Mouse (Mus musculus): ENCODE measurements at regions not wholly inside any gene's neighbourhood (a gene's known extent, or its start where the extent isn't known, plus 50 kb on each side); places are given as distances from the start of the nearest gene placed in this dataset.
"Not testable (repeated sequence)": the region's sequence is repeated elsewhere in the genome, so short reads cannot be mapped to it uniquely, and the experiment has no call there.

DNA sequence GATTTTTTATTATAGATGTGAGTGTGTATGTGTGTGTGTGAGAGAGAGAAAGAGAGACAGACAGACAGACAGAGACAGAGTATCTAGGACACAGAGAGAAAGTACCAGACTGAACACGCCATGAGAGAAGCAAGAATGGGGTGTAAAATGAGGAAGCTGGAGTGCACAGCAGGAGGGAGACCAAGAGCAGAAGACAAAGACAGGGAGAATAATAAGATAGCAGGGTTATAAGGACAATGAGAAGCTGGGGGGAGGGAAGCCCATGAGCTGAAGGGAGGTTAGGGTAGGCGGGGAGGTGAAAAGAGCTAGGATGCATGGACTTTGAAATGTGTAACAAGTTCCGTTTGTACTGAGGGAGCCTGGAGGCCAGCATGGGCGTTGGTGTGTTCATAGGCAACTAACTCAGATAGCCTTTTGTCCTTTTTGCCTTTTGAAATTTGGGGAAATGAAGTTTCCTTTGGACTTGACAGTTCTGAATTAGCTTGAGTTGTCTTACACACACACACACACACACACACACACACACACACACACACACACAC, 136.8 kb upstream of the Teddm2 start:
- H3K36me3 ChIP-seq (ENCODE audit: control insufficient read depth, insufficient read depth, low read length) = no peaks in the 10 kb centered on the region
- H3K27me3 ChIP-seq (ENCODE audit: control insufficient read depth, insufficient read depth, low read length) = no peaks in the 10 kb centered on the region; the same call in 1 of the 2 replicates
- no peak overlapping the region for H3K9ac ChIP-seq (ENCODE audit: low read depth, low read length)
- ATAC-seq (ENCODE audit: low FRiP score, low TSS enrichment) = no peak
- no peak overlapping the region for H3K4me2 ChIP-seq (replicated peaks; ENCODE audit: low read depth, low read length)
- no peaks in the 10 kb centered on the region for H3K4me1 ChIP-seq (ENCODE audit: control insufficient read depth, insufficient read depth, low read length)
- H3K9me3 ChIP-seq (ENCODE audit: control insufficient read depth, low read length) = no peaks in the 10 kb centered on the region
- WGBS = 55% methylated on average over 4 of the region's 4 CpGs
- no peak overlapping the region for H3K27ac ChIP-seq (ENCODE audit: low read depth, low read length)
- H3K4me3 ChIP-seq (ENCODE audit: low read length) = no peak overlapping the region

DNA sequence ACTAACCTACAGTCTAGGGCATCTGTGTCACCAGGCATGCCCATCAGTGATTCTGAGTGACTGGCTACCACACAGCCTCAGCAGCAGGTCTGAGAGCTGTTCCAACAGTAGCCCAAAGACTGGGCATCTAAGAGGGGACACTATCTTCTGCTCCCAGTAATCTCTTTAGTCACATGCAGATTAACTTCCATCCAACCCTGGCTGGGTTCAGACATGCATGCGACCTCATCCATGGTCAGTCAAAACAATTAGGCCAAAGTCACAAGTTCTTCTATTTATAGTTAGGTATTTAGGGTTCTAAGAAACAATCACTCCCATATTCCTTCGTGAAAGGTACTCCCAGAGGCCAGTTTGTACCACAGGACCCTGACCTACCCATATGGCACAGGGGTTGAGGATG, 138.2 kb upstream of the Teddm2 start:
- no peaks in the 10 kb centered on the region for H3K4me1 ChIP-seq (ENCODE audit: control insufficient read depth, insufficient read depth, low read length)
- no peak overlapping the region for H3K9ac ChIP-seq (ENCODE audit: low read depth, low read length)
- WGBS = 82% methylated on average over 2 of the region's 2 CpGs

DNA sequence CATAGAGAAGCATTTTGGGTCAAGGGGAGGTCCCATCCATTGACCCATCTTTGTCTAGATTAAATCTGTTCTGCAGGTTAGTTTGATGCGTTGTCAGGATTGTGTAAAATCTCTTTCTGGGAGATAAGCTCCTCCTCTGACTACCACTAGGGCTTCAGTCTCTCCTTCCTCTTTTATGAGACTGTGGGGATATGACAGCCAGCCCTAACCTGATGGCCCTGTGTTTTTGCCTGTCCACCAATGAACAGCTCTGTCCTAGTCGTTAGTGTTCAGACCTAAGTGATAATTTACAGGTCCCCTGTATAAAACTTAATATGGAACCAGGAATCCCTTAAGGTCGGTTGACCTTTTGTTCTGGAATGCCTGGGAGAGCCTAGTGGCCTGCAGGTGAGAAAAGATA, 140.9 kb upstream of the Teddm2 start:
- Histone ChIP-seq H3K9me3 (ENCODE audit: control insufficient read depth, low read length) (no peaks in the 10 kb centered on the region), H3K4me1 (ENCODE audit: control insufficient read depth, insufficient read depth, low read length) (no peaks in the 10 kb centered on the region), H3K4me3 (ENCODE audit: low read length) (no peak overlapping the region), H3K9ac (ENCODE audit: low read depth, low read length) (no peak overlapping the region), H3K36me3 (ENCODE audit: control insufficient read depth, insufficient read depth, low read length) (no peaks in the 10 kb centered on the region), H3K4me2 (replicated peaks; ENCODE audit: low read depth, low read length) (no peak overlapping the region), H3K27ac (ENCODE audit: low read depth, low read length) (no peak overlapping the region), H3K27me3 (ENCODE audit: control insufficient read depth, insufficient read depth, low read length) (no peaks in the 10 kb centered on the region)
- ATAC-seq (ENCODE audit: low FRiP score, low TSS enrichment) = no peak
- 75% methylated on average over 3 of the region's 3 CpGs for WGBS

More for the DNA sequence above, 138.2 kb upstream of the Teddm2 start:
- Histone ChIP-seq H3K27ac (ENCODE audit: low read depth, low read length) (no peak overlapping the region), H3K9me3 (ENCODE audit: control insufficient read depth, low read length) (no peaks in the 10 kb centered on the region), H3K4me3 (ENCODE audit: low read length) (no peak overlapping the region), H3K4me2 (replicated peaks; ENCODE audit: low read depth, low read length) (no peak overlapping the region), H3K27me3 (ENCODE audit: control insufficient read depth, insufficient read depth, low read length) (no peaks in the 10 kb centered on the region; the same call in 1 of the 2 replicates), H3K36me3 (ENCODE audit: control insufficient read depth, insufficient read depth, low read length) (no peaks in the 10 kb centered on the region)
- ATAC-seq (ENCODE audit: low FRiP score, low TSS enrichment) = no peak

DNA sequence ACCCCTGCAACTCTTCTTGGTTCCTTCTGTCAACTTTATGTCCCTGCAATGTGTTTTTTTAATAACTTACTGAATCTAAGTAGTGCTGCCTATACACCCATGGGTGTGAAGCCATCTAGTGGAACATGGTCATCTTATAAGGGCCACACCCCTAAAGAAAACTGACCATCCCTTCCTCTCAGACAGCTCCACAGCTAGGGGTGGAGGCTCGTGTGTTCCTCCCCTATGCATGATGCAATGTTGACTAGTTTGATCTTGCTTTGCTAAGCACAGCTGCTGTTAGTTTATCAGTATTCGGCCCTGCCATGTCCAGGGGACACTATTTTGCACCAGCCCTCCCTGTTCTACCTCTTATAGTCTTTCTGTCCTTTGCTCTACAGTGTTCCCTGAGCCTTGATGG, 142.9 kb upstream of the Teddm2 start:
- ATAC-seq (ENCODE audit: low FRiP score, low TSS enrichment) = no peak
- H3K36me3 ChIP-seq (ENCODE audit: control insufficient read depth, insufficient read depth, low read length) = no peaks in the 10 kb centered on the region
- H3K27ac ChIP-seq (ENCODE audit: low read depth, low read length) = no peak overlapping the region
- H3K27me3 ChIP-seq (ENCODE audit: control insufficient read depth, insufficient read depth, low read length) = no peaks in the 10 kb centered on the region
- WGBS = 78% methylated on average over 2 of the region's 2 CpGs
- no peaks in the 10 kb centered on the region for H3K4me1 ChIP-seq (ENCODE audit: control insufficient read depth, insufficient read depth, low read length)
- no peak overlapping the region for H3K4me2 ChIP-seq (replicated peaks; ENCODE audit: low read depth, low read length)
- no peak overlapping the region for H3K9ac ChIP-seq (ENCODE audit: low read depth, low read length)
- no peak overlapping the region for H3K4me3 ChIP-seq (ENCODE audit: low read length)
- no peaks in the 10 kb centered on the region for H3K9me3 ChIP-seq (ENCODE audit: control insufficient read depth, low read length)

DNA sequence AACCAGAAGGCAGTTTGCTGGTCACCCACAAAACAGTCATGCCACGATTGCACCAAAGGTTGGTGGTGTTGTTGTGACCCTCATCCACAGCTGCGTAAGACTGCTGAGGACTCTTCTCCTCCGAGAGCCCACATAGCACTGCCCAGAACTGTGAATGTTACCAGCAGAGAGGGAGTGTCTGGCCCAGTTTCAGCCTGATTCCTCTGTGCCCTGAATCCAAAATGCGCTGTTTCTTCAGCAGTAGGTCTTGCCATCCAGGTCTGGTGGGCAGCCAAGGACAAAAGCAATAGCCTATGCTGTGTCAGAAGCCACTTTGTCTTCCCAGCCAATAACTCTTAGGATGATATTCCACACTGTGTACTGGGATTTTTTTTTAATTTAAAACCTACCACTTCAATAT, 144.7 kb upstream of the Teddm2 start:
- WGBS = 82% methylated on average over 4 of the region's 4 CpGs
- Histone ChIP-seq H3K4me2 (replicated peaks; ENCODE audit: low read depth, low read length) (no peak overlapping the region), H3K9ac (ENCODE audit: low read depth, low read length) (no peak overlapping the region), H3K27ac (ENCODE audit: low read depth, low read length) (no peak overlapping the region), H3K4me3 (ENCODE audit: low read length) (no peak overlapping the region), H3K4me1 (ENCODE audit: control insufficient read depth, insufficient read depth, low read length) (no peaks in the 10 kb centered on the region), H3K27me3 (ENCODE audit: control insufficient read depth, insufficient read depth, low read length) (no peaks in the 10 kb centered on the region), H3K9me3 (ENCODE audit: control insufficient read depth, low read length) (no peaks in the 10 kb centered on the region), H3K36me3 (ENCODE audit: control insufficient read depth, insufficient read depth, low read length) (no peaks in the 10 kb centered on the region)
- ATAC-seq (ENCODE audit: low FRiP score, low TSS enrichment) = no peak

DNA sequence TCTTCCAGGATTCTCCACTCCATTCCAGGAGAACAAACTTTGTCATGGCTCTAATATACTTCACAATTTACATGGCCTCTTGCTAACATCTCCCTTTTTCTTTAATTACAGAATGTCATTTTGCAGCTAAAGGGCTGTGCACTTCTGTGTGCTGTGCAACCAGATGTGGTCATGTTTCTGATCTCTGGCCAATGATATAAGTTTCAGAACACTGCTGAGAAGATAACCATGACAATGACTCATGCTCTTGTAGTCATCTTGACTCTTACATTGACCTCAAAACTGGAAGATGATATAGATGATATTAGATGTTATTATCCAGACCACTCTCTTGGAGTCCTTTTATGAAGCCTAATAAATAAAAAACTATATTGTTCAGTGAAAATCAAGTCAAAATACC, 145.9 kb upstream of the Teddm2 start:
- ATAC-seq (ENCODE audit: low FRiP score, low TSS enrichment) = no peak
- no peaks in the 10 kb centered on the region for H3K4me1 ChIP-seq (ENCODE audit: control insufficient read depth, insufficient read depth, low read length)
- no peak overlapping the region for H3K9ac ChIP-seq (ENCODE audit: low read depth, low read length)
- H3K4me2 ChIP-seq (replicated peaks; ENCODE audit: low read depth, low read length) = no peak overlapping the region
- no peaks in the 10 kb centered on the region for H3K9me3 ChIP-seq (ENCODE audit: control insufficient read depth, low read length)
- no peaks in the 10 kb centered on the region for H3K36me3 ChIP-seq (ENCODE audit: control insufficient read depth, insufficient read depth, low read length)
- no peaks in the 10 kb centered on the region for H3K27me3 ChIP-seq (ENCODE audit: control insufficient read depth, insufficient read depth, low read length)
- no peak overlapping the region for H3K27ac ChIP-seq (ENCODE audit: low read depth, low read length)
- no peak overlapping the region for H3K4me3 ChIP-seq (ENCODE audit: low read length)

DNA sequence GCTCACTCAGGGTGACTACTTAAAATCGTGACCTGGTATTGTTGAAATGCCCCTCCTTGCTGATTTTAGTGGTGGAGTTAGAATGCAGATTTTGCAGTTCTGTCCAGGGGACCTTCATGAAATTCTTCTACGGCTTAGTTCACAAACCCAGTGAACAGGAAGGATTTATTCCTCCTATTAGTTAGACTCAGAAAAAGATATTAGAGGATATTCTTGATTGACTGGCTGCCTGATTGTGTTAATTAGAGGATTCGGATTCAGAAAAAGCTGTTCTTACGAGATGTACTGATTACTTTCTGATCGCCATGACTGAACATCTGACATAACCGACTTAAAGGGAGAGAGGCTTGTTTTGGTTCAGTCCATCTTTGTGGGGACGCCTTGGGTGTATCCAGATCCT, 147.3 kb upstream of the Zfp648 start:
- H3K4me3 ChIP-seq (ENCODE audit: low read length) = no peak overlapping the region
- WGBS = 83% methylated on average over 7 of the region's 7 CpGs
- no peak overlapping the region for H3K4me2 ChIP-seq (replicated peaks; ENCODE audit: low read depth, low read length)
- no peak overlapping the region for H3K9ac ChIP-seq (ENCODE audit: low read depth, low read length)
- no peak for ATAC-seq (ENCODE audit: low FRiP score, low TSS enrichment)
- H3K36me3 ChIP-seq (ENCODE audit: control insufficient read depth, insufficient read depth, low read length) = no peaks in the 10 kb centered on the region
- H3K27me3 ChIP-seq (ENCODE audit: control insufficient read depth, insufficient read depth, low read length) = no peaks in the 10 kb centered on the region
- no peaks in the 10 kb centered on the region for H3K9me3 ChIP-seq (ENCODE audit: control insufficient read depth, low read length)
- H3K4me1 ChIP-seq (ENCODE audit: control insufficient read depth, insufficient read depth, low read length) = no peaks in the 10 kb centered on the region
- H3K27ac ChIP-seq (ENCODE audit: low read depth, low read length) = no peak overlapping the region

DNA sequence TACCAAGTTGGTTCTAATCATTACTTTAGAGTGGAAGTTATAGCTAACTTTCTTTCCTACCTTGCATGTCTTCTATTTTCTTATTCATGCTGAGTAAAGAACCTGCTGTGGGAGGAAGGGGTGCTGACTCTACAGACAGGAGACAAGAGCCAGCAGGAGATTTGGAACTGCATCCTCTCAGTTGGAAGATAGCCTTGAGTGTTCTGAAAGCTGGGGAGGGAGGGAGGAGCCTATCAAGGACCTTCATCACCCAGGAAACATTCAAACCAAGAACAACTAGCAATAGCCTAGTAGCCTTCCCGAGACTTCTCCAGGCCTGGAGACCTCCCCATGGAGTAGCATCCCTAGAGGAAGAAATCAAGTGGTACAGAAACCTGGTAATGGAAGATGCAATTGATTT, 146.1 kb upstream of the Zfp648 start:
- H3K27me3 ChIP-seq (ENCODE audit: control insufficient read depth, insufficient read depth, low read length) = no peaks in the 10 kb centered on the region

DNA sequence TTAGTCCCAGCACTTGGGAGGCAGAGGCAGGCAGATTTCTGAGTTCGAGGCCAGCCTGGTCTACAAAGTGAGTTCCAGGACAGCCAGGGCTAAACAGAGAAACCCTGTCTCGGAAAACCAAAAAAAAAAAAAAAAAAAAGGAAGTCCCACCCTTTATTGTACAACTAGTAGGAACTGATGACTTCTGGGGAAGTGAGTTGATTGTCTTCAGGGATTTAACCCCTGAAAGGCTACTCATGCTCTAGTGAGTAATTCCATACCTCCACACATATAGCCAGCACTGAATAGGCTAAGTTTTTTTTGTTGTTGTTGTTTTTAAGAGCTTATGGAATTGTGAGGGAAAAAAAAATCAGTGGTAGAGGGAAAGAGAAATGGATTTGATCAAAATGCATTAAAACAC, 139.6 kb upstream of the Zfp648 start:
- not testable (repeated sequence) for H3K27me3 ChIP-seq (ENCODE audit: control insufficient read depth, insufficient read depth, low read length); H3K27ac ChIP-seq (ENCODE audit: low read depth, low read length); H3K9ac ChIP-seq (ENCODE audit: low read depth, low read length); H3K4me1 ChIP-seq (ENCODE audit: control insufficient read depth, insufficient read depth, low read length); ATAC-seq (ENCODE audit: low FRiP score, low TSS enrichment); H3K4me2 ChIP-seq (replicated peaks; ENCODE audit: low read depth, low read length); H3K36me3 ChIP-seq (ENCODE audit: control insufficient read depth, insufficient read depth, low read length); H3K4me3 ChIP-seq (ENCODE audit: low read length); H3K9me3 ChIP-seq (ENCODE audit: control insufficient read depth, low read length)
- 81% methylated on average over 2 of the region's 2 CpGs for WGBS

More for the DNA sequence above, 146.1 kb upstream of the Zfp648 start:
- Histone ChIP-seq H3K4me1 (ENCODE audit: control insufficient read depth, insufficient read depth, low read length) (no peaks in the 10 kb centered on the region), H3K4me3 (ENCODE audit: low read length) (no peak overlapping the region), H3K9me3 (ENCODE audit: control insufficient read depth, low read length) (no peaks in the 10 kb centered on the region), H3K4me2 (replicated peaks; ENCODE audit: low read depth, low read length) (no peak overlapping the region), H3K9ac (ENCODE audit: low read depth, low read length) (no peak overlapping the region), H3K27ac (ENCODE audit: low read depth, low read length) (no peak overlapping the region), H3K36me3 (ENCODE audit: control insufficient read depth, insufficient read depth, low read length) (no peaks in the 10 kb centered on the region)
- WGBS = 77% methylated on average over 1 of the region's 1 CpGs
- no peak for ATAC-seq (ENCODE audit: low FRiP score, low TSS enrichment)

DNA sequence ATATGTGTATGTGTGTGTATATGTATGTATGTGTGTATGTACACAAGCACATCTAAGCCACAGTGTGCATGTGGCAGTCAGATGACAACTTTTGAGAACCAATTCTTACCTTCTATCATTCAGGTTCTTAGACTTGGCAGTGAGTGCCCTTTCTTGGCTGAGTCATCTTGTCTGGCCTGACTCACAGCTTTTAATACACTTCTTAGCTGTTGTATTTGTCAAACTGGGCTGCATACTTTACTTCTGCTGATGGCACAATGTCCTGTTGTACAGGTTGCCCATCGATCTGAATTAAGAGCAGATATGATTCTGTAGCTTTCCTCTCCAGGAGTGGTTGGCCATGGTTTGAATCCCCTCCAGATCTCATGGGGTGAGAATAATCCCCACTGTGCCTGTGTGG, 139.1 kb upstream of the Zfp648 start:
- H3K4me3 ChIP-seq (ENCODE audit: low read length) = no peak overlapping the region
- no peaks in the 10 kb centered on the region for H3K27me3 ChIP-seq (ENCODE audit: control insufficient read depth, insufficient read depth, low read length)
- no peak overlapping the region for H3K9ac ChIP-seq (ENCODE audit: low read depth, low read length)
- H3K36me3 ChIP-seq (ENCODE audit: control insufficient read depth, insufficient read depth, low read length) = no peaks in the 10 kb centered on the region
- H3K4me2 ChIP-seq (replicated peaks; ENCODE audit: low read depth, low read length) = no peak overlapping the region
- WGBS = 94% methylated on average over 1 of the region's 1 CpGs
- no peak for ATAC-seq (ENCODE audit: low FRiP score, low TSS enrichment)
- H3K27ac ChIP-seq (ENCODE audit: low read depth, low read length) = no peak overlapping the region
- no peaks in the 10 kb centered on the region for H3K4me1 ChIP-seq (ENCODE audit: control insufficient read depth, insufficient read depth, low read length)
- H3K9me3 ChIP-seq (ENCODE audit: control insufficient read depth, low read length) = no peaks in the 10 kb centered on the region
